Comparison of ENCODE assay signal across 16 mouse cellular contexts in the genomic region with DNA sequence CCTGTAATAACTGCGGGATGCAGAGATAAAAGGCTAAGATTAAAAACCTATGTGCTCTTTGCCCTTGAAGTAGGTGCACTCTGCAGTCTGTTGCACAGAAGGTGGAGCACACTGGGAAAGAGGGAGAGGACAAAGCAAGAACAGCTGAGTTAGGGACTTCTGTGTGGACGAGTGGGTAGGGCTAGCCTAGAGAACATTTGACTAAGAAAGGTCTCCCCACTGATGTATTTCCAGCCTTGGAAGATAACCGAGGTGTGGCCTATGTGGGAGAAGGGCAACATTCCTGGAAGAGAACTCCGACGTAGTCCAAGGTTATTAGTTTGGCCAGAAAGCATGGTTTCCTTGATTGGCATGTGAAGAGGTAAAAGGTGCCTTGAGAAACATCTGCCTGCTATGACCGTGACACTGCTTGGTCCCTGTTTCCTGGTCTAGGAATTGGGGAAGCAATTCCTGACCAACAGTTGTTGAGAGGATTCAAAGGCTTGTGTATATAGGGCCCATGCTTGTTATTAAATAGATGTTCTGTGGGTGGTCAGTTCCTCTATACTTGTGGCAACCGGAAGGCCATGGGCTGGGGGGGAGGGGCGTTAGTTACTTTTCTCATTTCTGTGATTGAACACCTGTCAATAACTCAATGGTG.
"Had no signal": no experiment of that assay in that cellular context is flagged by ENCODE, and none has a peak within 500 bp of the region (broad histone marks: within the 10 kb centered on the region; RNA-seq: fewer than 3 reads in every experiment).

No protein-coding gene starts in this region.

- H3K9ac ChIP-seq: kidney, embryonic 15.5 days; liver, embryonic 13.5 days; liver, postnatal 0 days; lung, embryonic 15.5 days; midbrain, embryonic 13.5 days; neural tube, embryonic 12.5 days had no signal

- H3K4me3 ChIP-seq: kidney, embryonic 15.5 days; layer of hippocampus, adult 2 months; liver, embryonic 13.5 days; lung, embryonic 15.5 days; megakaryocyte, embryonic 14.5 days; midbrain, embryonic 13.5 days; neural tube, embryonic 12.5 days had no signal

- H3K36me3 ChIP-seq: kidney, embryonic 15.5 days; liver, embryonic 13.5 days; lung, embryonic 15.5 days; midbrain, embryonic 13.5 days; neural tube, embryonic 12.5 days had no signal

- H3K4me2 ChIP-seq: kidney, embryonic 15.5 days; liver, embryonic 13.5 days; lung, embryonic 15.5 days; midbrain, embryonic 13.5 days; neural tube, embryonic 12.5 days had no signal

- H3K27ac ChIP-seq: kidney, embryonic 15.5 days; layer of hippocampus, adult 2 months; liver, embryonic 13.5 days; lung, embryonic 15.5 days; macrophage; midbrain, embryonic 13.5 days; neural tube, embryonic 12.5 days had no signal

- H3K27me3 ChIP-seq: kidney, embryonic 15.5 days; liver, embryonic 13.5 days; lung, embryonic 15.5 days; megakaryocyte, embryonic 14.5 days had no signal

- H3K9me3 ChIP-seq: kidney, embryonic 15.5 days; liver, embryonic 13.5 days; lung, embryonic 15.5 days; megakaryocyte, embryonic 14.5 days; midbrain, embryonic 13.5 days; neural tube, embryonic 12.5 days had no signal

- ATAC-seq: liver, postnatal 0 days; midbrain, embryonic 13.5 days had no signal

- DNase-seq: kidney, adult 2 months; kidney, postnatal 14 days; left cerebral cortex, postnatal 4 days; liver; liver, embryonic 13.5 days; liver, postnatal 0 days; lung, postnatal 14 days; thymus, adult 18-20 months; thymus, postnatal 14 days had no signal

- H3K4me1 ChIP-seq: liver, embryonic 13.5 days; megakaryocyte, embryonic 14.5 days had no signal
